Mouse (Mus musculus): Measurements from ENCODE around the gene Vmn2r19. TPM values are rescaled to one million over a fixed set of nuclear protein-coding genes. Genes with fewer than 3 reads are reported as not detected.

Gene Vmn2r19
- polyA plus RNA-seq (2015; fragmentation: Nextera tagmentation; extraction: Ambion mirVana), result not detected in 2 replicates

DNA sequence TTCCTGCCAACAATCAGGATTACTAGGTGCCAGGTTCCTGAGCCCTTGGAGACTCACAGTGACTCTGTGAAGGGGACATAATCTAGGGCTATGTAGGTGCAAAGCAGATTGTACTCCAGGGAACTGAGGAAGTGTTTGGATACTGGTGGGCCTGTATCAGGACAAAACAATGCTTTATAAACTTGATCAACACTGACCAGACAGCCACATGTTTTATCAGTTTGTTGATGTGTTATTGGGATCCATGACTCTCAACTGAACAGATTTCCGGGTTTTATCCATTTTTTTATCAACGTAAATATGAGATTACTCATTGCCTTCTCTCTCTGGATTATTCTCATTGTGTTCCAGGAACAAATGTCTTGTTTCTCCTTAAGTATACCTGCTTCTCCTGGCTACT is at the start of gene Vmn2r19:
TSS of gene Vmn2r19 (plus strand) at position 301 of the 400 bp plus-strand sequence.
- Histone ChIP-seq H3K27ac (ENCODE audit: low read length) (no peak within 1 kb of the TSS), H3K4me2 (replicated peaks; ENCODE audit: low read depth, low read length) (no peak within 1 kb of the TSS), H3K9ac (replicated peaks; ENCODE audit: low read length) (no peak within 1 kb of the TSS), H3K27me3 (ENCODE audit: insufficient read depth, low read length) (no peaks in the 10 kb centered on the region), H3K4me3 (ENCODE audit: low read length) (no peak within 1 kb of the TSS), H3K4me1 (ENCODE audit: insufficient read depth, low read length) (no peaks in the 10 kb centered on the region), H3K9me3 (ENCODE audit: low read length) (no peaks in the 10 kb centered on the region), H3K36me3 (ENCODE audit: insufficient read depth, low read length) (no peaks in the 10 kb centered on the region)
- no peak for ATAC-seq (ENCODE audit: low FRiP score, low TSS enrichment)
- WGBS, result 92% methylated on average over 2 of the region's 2 CpGs

DNA sequence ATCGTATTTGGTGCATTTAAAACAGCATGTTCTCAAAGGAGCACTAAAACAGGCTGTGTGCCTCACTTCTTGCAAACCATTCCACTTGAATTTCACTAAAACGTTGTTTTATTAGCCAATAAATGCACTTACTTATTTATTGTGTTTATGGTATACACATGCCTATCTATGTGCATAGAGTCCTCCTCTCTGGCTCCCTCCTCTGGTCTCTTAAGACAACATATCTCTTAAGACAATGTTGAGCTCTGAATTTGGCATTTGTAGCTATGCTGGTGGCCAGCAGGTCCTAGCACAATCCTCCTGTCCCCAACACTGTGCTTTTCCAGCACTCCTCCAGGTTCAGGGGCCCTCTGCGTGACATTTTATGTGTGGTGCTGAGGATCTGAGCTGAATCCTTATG is 49.2 kb upstream of the Vmn2r19 start:
- no peaks in the 10 kb centered on the region for H3K36me3 ChIP-seq (ENCODE audit: insufficient read depth, low read length)
- 68% methylated on average over 3 of the region's 3 CpGs for WGBS
- H3K27ac ChIP-seq (ENCODE audit: low read length), result no peak overlapping the region
- H3K4me3 ChIP-seq (ENCODE audit: low read length), result no peak overlapping the region
- no peak overlapping the region for H3K9ac ChIP-seq (replicated peaks; ENCODE audit: low read length)
- no peak for ATAC-seq (ENCODE audit: low FRiP score, low TSS enrichment)
- H3K27me3 ChIP-seq (ENCODE audit: insufficient read depth, low read length), result no peaks in the 10 kb centered on the region
- H3K4me2 ChIP-seq (replicated peaks; ENCODE audit: low read depth, low read length), result no peak overlapping the region
- no peaks in the 10 kb centered on the region for H3K9me3 ChIP-seq (ENCODE audit: low read length)
- H3K4me1 ChIP-seq (ENCODE audit: insufficient read depth, low read length), result no peaks in the 10 kb centered on the region

DNA sequence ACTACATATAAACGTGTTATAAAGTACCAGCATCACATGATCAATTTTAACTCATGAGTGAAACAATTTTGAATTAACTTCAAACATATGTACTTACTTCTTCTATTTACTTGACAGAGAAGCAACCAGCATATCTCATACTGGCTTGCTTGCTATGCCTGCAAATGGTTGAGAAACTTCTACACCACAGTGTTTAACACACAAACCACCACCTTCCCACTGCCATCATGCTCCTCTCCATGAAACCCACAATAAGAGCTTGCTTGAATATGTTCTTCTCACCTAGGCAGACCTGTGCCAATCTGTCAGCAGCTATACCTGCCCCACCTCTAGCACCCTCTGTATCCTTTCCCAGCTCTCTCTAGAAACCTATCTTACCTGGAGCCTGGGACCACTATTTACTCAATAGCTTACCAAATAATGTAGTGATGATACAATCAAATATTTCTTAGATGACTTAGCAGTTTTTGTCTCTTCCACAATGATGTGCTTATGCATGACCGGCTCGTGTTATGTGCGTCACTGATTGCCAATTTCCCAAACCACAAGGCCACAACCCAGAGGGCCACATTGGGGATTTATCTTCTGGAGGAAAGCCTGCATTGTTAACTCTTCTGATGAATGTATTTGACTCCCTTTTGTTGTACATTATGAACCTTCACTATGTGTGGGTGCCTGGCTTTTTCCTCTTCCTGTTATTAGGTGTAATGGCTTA is 48.1 kb upstream of the Vmn2r19 start:
- 87% methylated on average over 4 of the region's 4 CpGs for WGBS
- no peak overlapping the region for H3K9ac ChIP-seq (replicated peaks; ENCODE audit: low read length)
- no peaks in the 10 kb centered on the region for H3K36me3 ChIP-seq (ENCODE audit: insufficient read depth, low read length)
- no peaks in the 10 kb centered on the region for H3K4me1 ChIP-seq (ENCODE audit: insufficient read depth, low read length)
- H3K27me3 ChIP-seq (ENCODE audit: insufficient read depth, low read length), result no peaks in the 10 kb centered on the region
- no peak overlapping the region for H3K4me3 ChIP-seq (ENCODE audit: low read length)
- no peaks in the 10 kb centered on the region for H3K9me3 ChIP-seq (ENCODE audit: low read length)
- H3K4me2 ChIP-seq (replicated peaks; ENCODE audit: low read depth, low read length), result no peak overlapping the region
- H3K27ac ChIP-seq (ENCODE audit: low read length), result no peak overlapping the region
- no peak for ATAC-seq (ENCODE audit: low FRiP score, low TSS enrichment)

DNA sequence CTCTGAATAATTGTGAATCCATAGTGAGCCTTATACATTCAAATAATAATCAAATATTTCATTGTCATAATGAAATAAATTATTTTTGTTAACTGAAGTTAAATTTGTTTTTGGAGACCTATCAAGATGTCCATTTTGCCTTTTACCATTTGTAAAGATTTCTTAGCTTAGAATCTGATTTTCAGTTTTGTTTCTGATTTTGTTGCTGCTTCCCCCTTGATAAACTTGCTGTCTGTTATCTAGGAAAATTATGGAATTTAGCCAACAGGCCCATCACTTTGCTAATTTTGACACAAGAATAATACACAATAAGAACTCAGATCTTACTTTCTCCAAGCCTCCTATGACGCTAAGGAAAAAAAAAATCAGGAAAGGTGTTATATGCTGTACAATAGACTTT is 47.3 kb upstream of the Vmn2r19 start:
- Histone ChIP-seq H3K9ac (replicated peaks; ENCODE audit: low read length) (no peak overlapping the region), H3K27me3 (ENCODE audit: insufficient read depth, low read length) (no peaks in the 10 kb centered on the region), H3K4me1 (ENCODE audit: insufficient read depth, low read length) (no peaks in the 10 kb centered on the region), H3K27ac (ENCODE audit: low read length) (no peak overlapping the region), H3K4me3 (ENCODE audit: low read length) (no peak overlapping the region), H3K9me3 (ENCODE audit: low read length) (no peaks in the 10 kb centered on the region), H3K36me3 (ENCODE audit: insufficient read depth, low read length) (no peaks in the 10 kb centered on the region), H3K4me2 (replicated peaks; ENCODE audit: low read depth, low read length) (no peak overlapping the region)
- ATAC-seq (ENCODE audit: low FRiP score, low TSS enrichment), result no peak
- WGBS, result 84% methylated on average over 1 of the region's 1 CpGs

GRCm38 (mm10) chr6:123261555-123262161 is 46.5 kb upstream of the Vmn2r19 start, which contains the start of gene Clec4d:
Gene Clec4d (plus strand): TSS chr6:123262111.
- 67% methylated on average over 4 of the region's 4 CpGs for WGBS
- Histone ChIP-seq H3K27ac (ENCODE audit: low read length) (no peak within 1 kb of the TSS), H3K4me1 (ENCODE audit: insufficient read depth, low read length) (no peaks in the 10 kb centered on the region), H3K4me2 (replicated peaks; ENCODE audit: low read depth, low read length) (no peak within 1 kb of the TSS), H3K9ac (replicated peaks; ENCODE audit: low read length) (no peak within 1 kb of the TSS), H3K9me3 (ENCODE audit: low read length) (no peaks in the 10 kb centered on the region), H3K27me3 (ENCODE audit: insufficient read depth, low read length) (no peaks in the 10 kb centered on the region), H3K36me3 (ENCODE audit: insufficient read depth, low read length) (no peaks in the 10 kb centered on the region), H3K4me3 (ENCODE audit: low read length) (no peak within 1 kb of the TSS)
- no peak for ATAC-seq (ENCODE audit: low FRiP score, low TSS enrichment)

GRCm38 (mm10) chr6:123264194-123264593 is 43.9 kb upstream of the Vmn2r19 start:
- Histone ChIP-seq H3K4me1 (ENCODE audit: insufficient read depth, low read length) (no peaks in the 10 kb centered on the region), H3K9ac (replicated peaks; ENCODE audit: low read length) (no peak overlapping the region), H3K27ac (ENCODE audit: low read length) (no peak overlapping the region), H3K4me2 (replicated peaks; ENCODE audit: low read depth, low read length) (no peak overlapping the region), H3K9me3 (ENCODE audit: low read length) (no peaks in the 10 kb centered on the region), H3K27me3 (ENCODE audit: insufficient read depth, low read length) (no peaks in the 10 kb centered on the region), H3K4me3 (ENCODE audit: low read length) (no peak overlapping the region), H3K36me3 (ENCODE audit: insufficient read depth, low read length) (no peaks in the 10 kb centered on the region)
- ATAC-seq (ENCODE audit: low FRiP score, low TSS enrichment), result no peak
- WGBS, result 89% methylated on average over 3 of the region's 3 CpGs

GRCm38 (mm10) chr6:123265809-123266208 is 42.3 kb upstream of the Vmn2r19 start:
- no peaks in the 10 kb centered on the region for H3K4me1 ChIP-seq (ENCODE audit: insufficient read depth, low read length)
- no peak for ATAC-seq (ENCODE audit: low FRiP score, low TSS enrichment)
- no peak overlapping the region for H3K4me3 ChIP-seq (ENCODE audit: low read length)
- H3K9ac ChIP-seq (replicated peaks; ENCODE audit: low read length), result no peak overlapping the region
- no peaks in the 10 kb centered on the region for H3K27me3 ChIP-seq (ENCODE audit: insufficient read depth, low read length)
- no peak overlapping the region for H3K4me2 ChIP-seq (replicated peaks; ENCODE audit: low read depth, low read length)
- H3K27ac ChIP-seq (ENCODE audit: low read length), result no peak overlapping the region
- WGBS, result 90% methylated on average over 4 of the region's 4 CpGs
- H3K36me3 ChIP-seq (ENCODE audit: insufficient read depth, low read length), result no peaks in the 10 kb centered on the region
- no peaks in the 10 kb centered on the region for H3K9me3 ChIP-seq (ENCODE audit: low read length)

GRCm38 (mm10) chr6:123266945-123267344 is 41.2 kb upstream of the Vmn2r19 start:
- Histone ChIP-seq H3K9me3 (ENCODE audit: low read length) (no peaks in the 10 kb centered on the region), H3K27me3 (ENCODE audit: insufficient read depth, low read length) (no peaks in the 10 kb centered on the region), H3K9ac (replicated peaks; ENCODE audit: low read length) (no peak overlapping the region), H3K27ac (ENCODE audit: low read length) (no peak overlapping the region), H3K36me3 (ENCODE audit: insufficient read depth, low read length) (no peaks in the 10 kb centered on the region), H3K4me1 (ENCODE audit: insufficient read depth, low read length) (no peaks in the 10 kb centered on the region), H3K4me3 (ENCODE audit: low read length) (no peak overlapping the region), H3K4me2 (replicated peaks; ENCODE audit: low read depth, low read length) (no peak overlapping the region)
- 70% methylated on average over 5 of the region's 5 CpGs for WGBS
- ATAC-seq (ENCODE audit: low FRiP score, low TSS enrichment), result no peak

GRCm38 (mm10) chr6:123279443-123279842 is 28.7 kb upstream of the Vmn2r19 start:
- Histone ChIP-seq H3K9ac (replicated peaks; ENCODE audit: low read length) (no peak overlapping the region), H3K4me1 (ENCODE audit: insufficient read depth, low read length) (no peaks in the 10 kb centered on the region), H3K4me3 (ENCODE audit: low read length) (no peak overlapping the region), H3K4me2 (replicated peaks; ENCODE audit: low read depth, low read length) (no peak overlapping the region), H3K9me3 (ENCODE audit: low read length) (no peaks in the 10 kb centered on the region), H3K27me3 (ENCODE audit: insufficient read depth, low read length) (no peaks in the 10 kb centered on the region), H3K36me3 (ENCODE audit: insufficient read depth, low read length) (no peaks in the 10 kb centered on the region), H3K27ac (ENCODE audit: low read length) (no peak overlapping the region)
- ATAC-seq (ENCODE audit: low FRiP score, low TSS enrichment), result no peak
- 93% methylated on average over 2 of the region's 2 CpGs for WGBS

GRCm38 (mm10) chr6:123286311-123286710 is 21.8 kb upstream of the Vmn2r19 start:
- Histone ChIP-seq H3K36me3 (ENCODE audit: insufficient read depth, low read length) (no peaks in the 10 kb centered on the region), H3K4me3 (ENCODE audit: low read length) (no peak overlapping the region), H3K4me2 (replicated peaks; ENCODE audit: low read depth, low read length) (no peak overlapping the region), H3K4me1 (ENCODE audit: insufficient read depth, low read length) (no peaks in the 10 kb centered on the region), H3K27ac (ENCODE audit: low read length) (no peak overlapping the region), H3K9ac (replicated peaks; ENCODE audit: low read length) (no peak overlapping the region), H3K9me3 (ENCODE audit: low read length) (no peaks in the 10 kb centered on the region), H3K27me3 (ENCODE audit: insufficient read depth, low read length) (no peaks in the 10 kb centered on the region)
- WGBS, result 80% methylated on average over 2 of the region's 2 CpGs
- ATAC-seq (ENCODE audit: low FRiP score, low TSS enrichment), result no peak
